Mouse (Mus musculus) testis, postnatal 10 days (tissue): Measurements from ENCODE around the gene Heg1.

Experiments used
- DNase-seq: peaks from one replicate; pipeline ENCODE4 v3.0.0; 2021; ENCODE audit warnings: low spot score

The Heg1 gene

DNA sequence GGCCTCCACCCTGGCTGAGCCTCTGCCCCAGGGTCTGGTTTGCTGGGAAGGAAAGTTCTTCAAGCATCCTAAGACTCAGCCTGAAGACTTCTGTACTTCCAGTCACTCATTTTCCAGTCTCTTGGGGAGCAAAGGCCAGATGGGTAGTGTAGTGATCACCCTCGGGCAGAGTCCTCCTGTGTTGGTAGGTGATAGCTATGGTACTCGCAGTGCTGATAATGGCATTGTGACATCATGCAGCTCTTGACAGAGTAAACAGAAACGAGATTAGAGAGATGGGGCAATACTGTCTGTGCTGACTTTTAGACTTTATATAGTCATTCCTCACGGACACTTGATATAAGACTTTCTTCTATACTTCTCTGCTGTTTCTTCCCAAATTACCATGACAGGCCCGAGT is 88.6 kb downstream of the Heg1 start:
- DNase-seq: no peak

DNA sequence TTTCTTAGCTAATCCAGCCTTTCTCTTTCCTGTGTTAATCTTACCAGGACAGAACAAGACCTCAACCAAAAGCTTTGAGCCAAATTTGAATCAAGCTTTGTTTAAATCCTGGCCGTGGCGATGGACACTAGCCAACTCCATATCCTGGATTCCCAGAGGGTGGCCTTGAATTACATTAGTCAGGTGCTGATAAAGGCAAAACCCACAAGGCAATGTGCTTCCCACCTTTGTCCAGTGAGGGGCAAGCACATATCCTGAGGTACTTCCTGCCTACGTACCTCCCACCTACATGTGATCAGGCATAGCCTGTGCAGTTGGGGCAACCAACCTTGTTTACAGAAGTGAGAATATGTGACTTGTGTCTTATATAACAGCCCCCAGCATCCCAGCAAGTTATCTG is 90.8 kb downstream of the Heg1 start:
- no peak for DNase-seq

DNA sequence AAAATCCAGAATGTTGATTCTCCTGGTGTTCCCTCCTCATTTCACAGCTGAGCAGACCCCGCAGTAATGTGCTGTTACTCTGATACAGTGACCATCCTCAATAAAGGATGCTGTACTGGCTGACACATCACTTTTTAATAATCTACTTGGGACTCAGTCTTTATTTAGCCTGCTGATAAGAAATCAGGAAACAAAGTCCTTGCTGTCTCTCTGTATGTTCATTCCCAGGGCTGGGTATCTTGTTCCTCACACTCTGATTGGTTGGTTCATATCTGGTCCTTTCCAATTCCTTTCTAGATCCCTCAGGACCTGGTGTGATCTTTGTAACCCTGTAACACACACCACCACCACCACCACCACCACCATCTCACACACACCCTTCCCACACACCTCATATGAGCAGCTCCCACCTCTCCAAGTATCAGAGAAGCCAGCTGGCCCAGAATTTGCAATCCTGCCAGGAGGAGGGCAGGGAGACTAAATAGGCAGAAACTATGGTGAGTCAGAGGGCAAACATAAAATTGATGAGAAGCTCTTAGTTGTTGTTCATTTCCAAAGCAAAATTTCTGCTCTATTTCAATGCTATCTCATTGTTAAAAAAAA is 91.7 kb downstream of the Heg1 start:
- no peak for DNase-seq

- DNase-seq: no peak
Measured at GRCm38 (mm10) chr16:33776766-33777529, 92.8 kb downstream of the Heg1 start.

DNA sequence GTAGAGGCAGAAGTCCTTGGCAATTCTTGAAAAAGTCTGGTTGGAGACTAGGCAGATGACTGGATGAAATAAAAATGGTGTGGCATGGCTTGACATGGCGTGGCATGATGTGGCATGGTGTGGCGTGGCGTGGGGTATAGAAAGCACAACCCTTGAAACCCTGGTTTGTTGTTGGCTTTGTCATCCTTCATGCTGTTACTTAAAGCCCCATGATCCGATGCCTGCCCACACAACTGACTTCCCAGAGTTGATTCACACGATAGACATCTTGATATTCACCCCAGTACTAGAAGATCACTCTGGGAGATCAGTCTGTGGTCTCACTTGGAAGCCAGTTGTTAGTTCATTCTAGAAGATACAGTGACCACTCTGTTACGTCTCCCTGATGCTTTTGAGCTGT is 93.4 kb downstream of the Heg1 start:
- no peak for DNase-seq

GRCm38 (mm10) chr16:33781789-33782728 is 97.9 kb downstream of the Heg1 start:
- DNase-seq: no peak

GRCm38 (mm10) chr16:33782729-33783091 is 98.5 kb downstream of the Heg1 start:
- DNase-seq: no peak

- DNase-seq: no peak
Measured at GRCm38 (mm10) chr16:33784547-33784946, 100.4 kb downstream of the Heg1 start.

DNA sequence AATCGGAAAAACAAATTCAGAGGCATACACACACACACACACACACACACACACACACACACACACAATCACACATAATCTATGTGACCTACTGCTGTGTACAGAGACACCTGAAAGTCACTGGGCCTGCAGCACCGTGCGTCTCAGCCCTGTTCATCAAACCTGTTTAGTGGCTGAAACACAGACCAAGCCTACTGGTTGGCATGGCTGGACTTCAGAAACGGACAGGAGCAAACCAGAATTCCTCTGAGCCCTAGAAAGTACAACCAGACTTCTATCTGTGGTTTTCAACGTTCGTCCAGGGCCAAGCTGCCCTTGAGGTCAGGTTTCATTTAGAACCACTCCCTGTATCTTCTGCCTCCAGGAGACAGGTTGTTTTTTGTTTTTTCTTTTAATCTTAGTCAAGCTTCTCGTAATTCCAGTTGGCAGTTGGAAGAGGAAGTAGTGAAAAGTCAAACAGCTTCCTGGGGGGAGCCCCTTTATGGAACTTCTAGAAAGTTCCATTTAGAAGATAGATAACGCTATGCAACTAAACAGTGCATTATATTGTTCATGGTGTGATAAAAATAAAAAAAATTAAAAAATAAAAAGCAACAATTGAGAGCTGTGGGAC is 101.0 kb downstream of the Heg1 start:
- DNase-seq: no peak

- no peak for DNase-seq
Measured at GRCm38 (mm10) chr16:33786657-33787390, 102.7 kb downstream of the Heg1 start.

- no peak for DNase-seq
Measured at GRCm38 (mm10) chr16:33793846-33794791, 109.9 kb downstream of the Heg1 start, which contains the start of gene Muc13. Gene Muc13, plus strand, starts transcription at chr16:33794037.

DNA sequence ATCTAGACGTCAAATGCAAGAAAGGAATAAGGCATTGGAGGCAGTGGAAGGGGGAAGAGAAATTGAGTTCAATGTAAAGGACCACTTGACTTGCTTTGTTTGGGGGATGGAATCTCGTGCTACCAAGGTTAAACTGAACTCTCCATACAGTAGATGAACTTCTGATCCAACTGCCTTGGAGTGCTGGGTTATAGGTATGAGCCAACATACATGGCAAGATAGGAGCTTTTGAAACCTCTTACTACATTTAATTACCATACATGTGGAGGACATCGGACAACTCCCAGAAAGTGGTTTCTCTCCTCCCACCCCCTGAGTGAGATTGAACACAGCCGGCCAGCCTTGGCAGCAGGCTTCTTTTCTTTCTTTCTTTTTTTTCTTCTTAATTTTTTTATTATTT is 110.9 kb downstream of the Heg1 start:
- DNase-seq: no peak

- DNase-seq: no peak
Measured at GRCm38 (mm10) chr16:33795887-33796286, 111.7 kb downstream of the Heg1 start.

DNA sequence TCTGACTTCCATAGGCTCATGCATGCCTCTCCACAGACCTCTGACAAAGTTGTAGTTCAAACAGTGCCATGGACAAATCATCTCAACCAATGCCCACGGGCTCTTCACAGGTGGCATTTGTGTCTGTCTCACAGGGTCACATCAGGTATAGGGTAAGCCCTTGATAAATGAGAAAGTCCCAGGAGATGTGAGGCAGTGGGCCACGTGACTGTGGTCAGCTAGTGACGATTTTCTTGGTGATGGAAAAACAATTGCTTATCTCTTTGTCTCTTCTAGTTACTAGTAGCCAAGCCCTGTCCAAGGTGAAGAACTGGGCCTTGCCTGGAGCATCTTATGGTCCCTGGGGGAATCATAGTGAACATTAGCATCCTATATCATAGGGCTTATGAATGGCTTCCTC is 112.6 kb downstream of the Heg1 start:
- DNase-seq: no peak

GRCm38 (mm10) chr16:33797860-33798259 is 113.7 kb downstream of the Heg1 start:
- peak; percentile 81 for DNase-seq

DNA sequence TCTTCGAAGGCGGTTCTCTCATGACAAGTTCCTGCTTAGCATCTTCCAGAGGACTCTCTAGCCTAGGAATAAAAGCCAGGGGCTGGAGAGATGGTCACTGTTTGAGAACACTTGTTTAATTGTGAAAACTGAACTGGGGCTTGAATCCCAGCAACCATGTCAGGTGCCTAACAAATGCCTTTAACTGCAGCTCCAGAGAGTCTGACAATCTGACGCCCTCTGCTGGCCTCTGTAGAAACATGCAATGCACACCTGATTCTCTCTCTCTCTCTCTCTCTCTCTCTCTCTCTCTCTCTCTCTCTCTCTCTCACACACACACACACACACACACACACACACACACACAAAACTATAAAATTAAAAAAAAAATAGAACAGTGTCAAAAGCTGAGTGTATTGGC is 125.8 kb downstream of the Heg1 start:
- DNase-seq: no peak

- DNase-seq: no peak
Measured at GRCm38 (mm10) chr16:33818413-33819165, 134.4 kb downstream of the Heg1 start.

DNA sequence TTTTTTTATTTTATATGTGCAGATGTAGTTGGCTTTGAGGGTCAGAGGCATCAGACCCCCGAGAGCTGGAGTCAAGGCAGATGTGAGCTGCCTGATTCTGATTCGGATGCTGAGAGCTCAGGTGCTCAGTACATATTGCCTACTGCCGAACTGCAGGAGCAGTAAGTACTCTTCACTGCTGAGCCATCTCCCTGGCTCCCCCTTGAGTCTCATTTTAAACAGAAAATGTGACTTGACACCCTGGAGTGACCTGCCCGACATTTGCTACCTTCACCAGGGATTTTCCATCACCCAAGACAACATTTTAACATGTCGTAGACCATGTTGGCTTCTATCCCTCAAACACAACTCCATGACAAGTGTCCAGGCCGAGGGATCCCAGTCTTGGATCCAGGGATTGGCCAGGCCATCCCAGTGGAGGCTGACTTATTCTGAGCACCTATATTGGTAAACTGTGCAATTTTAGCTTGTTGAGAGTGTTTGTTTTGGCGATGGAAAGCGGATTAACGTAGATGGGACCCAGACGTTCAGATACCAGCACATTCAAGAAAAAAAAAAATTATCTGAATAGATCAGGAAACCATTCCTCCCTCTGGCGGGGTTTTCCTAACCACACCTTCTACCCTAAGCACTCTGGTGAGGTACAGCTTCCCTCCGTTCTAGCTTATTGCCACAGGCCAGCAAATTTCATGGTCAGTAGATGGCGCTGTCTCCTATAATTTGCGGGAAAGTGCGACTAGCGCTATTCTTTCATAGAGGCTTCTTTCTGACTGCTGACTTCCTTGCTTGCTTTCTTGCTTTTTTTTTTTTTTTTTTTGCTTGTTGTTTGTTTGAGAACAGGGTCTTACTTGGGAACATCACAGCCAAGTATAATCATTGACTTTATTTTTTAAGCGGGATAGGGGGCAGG is 136.4 kb downstream of the Heg1 start:
- peak; percentile 93 for DNase-seq
